Mouse (Mus musculus): Measurements from ENCODE around the gene D430019H16Rik. TPM values are rescaled to one million over a fixed set of nuclear protein-coding genes. Genes with fewer than 3 reads are reported as not detected.

The D430019H16Rik gene
- 1.4 and 1.7 TPM in 2 replicates for polyA plus RNA-seq (2015; fragmentation: Nextera tagmentation; extraction: Ambion mirVana)

DNA sequence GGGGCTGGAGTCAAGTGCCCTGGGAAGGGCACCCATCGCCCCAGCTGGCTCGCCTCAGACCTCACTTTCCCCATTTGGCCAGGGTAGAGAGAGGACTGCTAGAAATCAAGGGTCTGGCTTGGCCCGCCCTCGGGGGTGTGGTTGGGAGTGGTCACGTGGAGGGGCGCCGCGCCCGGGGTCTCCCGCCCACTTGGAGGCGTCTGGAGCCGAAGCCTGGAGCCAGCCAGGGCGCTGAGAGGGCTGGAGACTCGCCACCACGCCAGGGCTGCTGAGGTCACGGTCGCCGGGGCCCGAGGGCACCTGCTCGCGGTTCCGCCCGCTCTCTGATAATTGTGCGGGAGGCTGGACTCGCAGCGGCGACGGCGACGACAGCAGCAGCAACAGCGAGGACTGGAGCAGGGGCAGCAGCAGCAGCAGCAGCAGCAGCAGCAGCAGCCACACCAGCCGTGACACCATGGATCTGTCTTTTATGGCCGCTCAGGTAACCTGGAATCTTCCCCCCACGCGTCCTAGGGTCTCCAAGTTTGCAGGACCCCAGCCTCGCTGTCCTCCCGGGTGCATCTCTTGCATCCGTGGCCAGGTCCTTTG lies at the start of gene D430019H16Rik:
TSS of gene D430019H16Rik (plus strand) at position 187 of the 588 bp plus-strand sequence.
- peak within 1 kb of the TSS; percentile 70 for H3K4me3 ChIP-seq (replicated peaks)
- H3K4me2 ChIP-seq: peak within 1 kb of the TSS; percentile 96
- no peaks in the 10 kb centered on the region for H3K9me3 ChIP-seq (replicated peaks)
- H3K27me3 ChIP-seq: no peaks in the 10 kb centered on the region
- no peaks in the 10 kb centered on the region for H3K36me3 ChIP-seq
- peak; percentile 91 for ATAC-seq (replicated peaks; ENCODE audit: low FRiP score)
- peak within 1 kb of the TSS; percentile 37; the same call in 1 of the 2 replicates for H3K27ac ChIP-seq
- H3K4me1 ChIP-seq: peaks cover 35% of the 10 kb centered on the region
- under 1% methylated on average over 38 of the region's 38 CpGs for WGBS
- peak within 1 kb of the TSS; percentile 62 for H3K9ac ChIP-seq

- H3K9ac ChIP-seq: no peak overlapping the region
- H3K4me3 ChIP-seq (replicated peaks): no peak overlapping the region
- no peak for ATAC-seq (replicated peaks; ENCODE audit: low FRiP score)
- WGBS: 68% methylated on average over 6 of the region's 6 CpGs
- no peak overlapping the region for H3K27ac ChIP-seq
- no peak overlapping the region for H3K4me2 ChIP-seq
- H3K27me3 ChIP-seq: no peaks in the 10 kb centered on the region
- H3K4me1 ChIP-seq: no peaks in the 10 kb centered on the region
- no peaks in the 10 kb centered on the region for H3K36me3 ChIP-seq
- no peaks in the 10 kb centered on the region for H3K9me3 ChIP-seq (replicated peaks)
Measured at GRCm38 (mm10) chr12:105406008-105406407, 47.6 kb upstream of the D430019H16Rik start.

- no peak overlapping the region for H3K27ac ChIP-seq
- no peaks in the 10 kb centered on the region for H3K27me3 ChIP-seq
- H3K9ac ChIP-seq: no peak overlapping the region
- 87% methylated on average over 8 of the region's 8 CpGs for WGBS
- no peak overlapping the region for H3K4me3 ChIP-seq (replicated peaks)
- H3K9me3 ChIP-seq (replicated peaks): no peaks in the 10 kb centered on the region
- no peaks in the 10 kb centered on the region for H3K36me3 ChIP-seq
- no peaks in the 10 kb centered on the region for H3K4me1 ChIP-seq
- no peak overlapping the region for H3K4me2 ChIP-seq
- no peak for ATAC-seq (replicated peaks; ENCODE audit: low FRiP score)
Measured at GRCm38 (mm10) chr12:105413909-105414308, 39.7 kb upstream of the D430019H16Rik start.

- no peak overlapping the region for H3K27ac ChIP-seq
- WGBS: 26% methylated on average over 6 of the region's 6 CpGs
- no peaks in the 10 kb centered on the region for H3K4me1 ChIP-seq
- H3K4me2 ChIP-seq: no peak overlapping the region
- H3K9me3 ChIP-seq (replicated peaks): no peaks in the 10 kb centered on the region
- H3K27me3 ChIP-seq: no peaks in the 10 kb centered on the region
- ATAC-seq (replicated peaks; ENCODE audit: low FRiP score): peak; percentile 60; the same call in 1 of the 2 replicates
- H3K4me3 ChIP-seq (replicated peaks): no peak overlapping the region
- no peak overlapping the region for H3K9ac ChIP-seq
- no peaks in the 10 kb centered on the region for H3K36me3 ChIP-seq
Measured at GRCm38 (mm10) chr12:105420476-105420875, 33.2 kb upstream of the D430019H16Rik start.

- Histone ChIP-seq H3K27ac (no peak overlapping the region), H3K4me1 (no peaks in the 10 kb centered on the region), H3K4me3 (replicated peaks) (no peak overlapping the region), H3K9ac (no peak overlapping the region), H3K27me3 (no peaks in the 10 kb centered on the region), H3K9me3 (replicated peaks) (no peaks in the 10 kb centered on the region), H3K36me3 (no peaks in the 10 kb centered on the region), H3K4me2 (no peak overlapping the region)
- WGBS: 68% methylated on average over 7 of the region's 7 CpGs
- ATAC-seq (replicated peaks; ENCODE audit: low FRiP score): no peak
Measured at GRCm38 (mm10) chr12:105426541-105426940, 27.1 kb upstream of the D430019H16Rik start.

DNA sequence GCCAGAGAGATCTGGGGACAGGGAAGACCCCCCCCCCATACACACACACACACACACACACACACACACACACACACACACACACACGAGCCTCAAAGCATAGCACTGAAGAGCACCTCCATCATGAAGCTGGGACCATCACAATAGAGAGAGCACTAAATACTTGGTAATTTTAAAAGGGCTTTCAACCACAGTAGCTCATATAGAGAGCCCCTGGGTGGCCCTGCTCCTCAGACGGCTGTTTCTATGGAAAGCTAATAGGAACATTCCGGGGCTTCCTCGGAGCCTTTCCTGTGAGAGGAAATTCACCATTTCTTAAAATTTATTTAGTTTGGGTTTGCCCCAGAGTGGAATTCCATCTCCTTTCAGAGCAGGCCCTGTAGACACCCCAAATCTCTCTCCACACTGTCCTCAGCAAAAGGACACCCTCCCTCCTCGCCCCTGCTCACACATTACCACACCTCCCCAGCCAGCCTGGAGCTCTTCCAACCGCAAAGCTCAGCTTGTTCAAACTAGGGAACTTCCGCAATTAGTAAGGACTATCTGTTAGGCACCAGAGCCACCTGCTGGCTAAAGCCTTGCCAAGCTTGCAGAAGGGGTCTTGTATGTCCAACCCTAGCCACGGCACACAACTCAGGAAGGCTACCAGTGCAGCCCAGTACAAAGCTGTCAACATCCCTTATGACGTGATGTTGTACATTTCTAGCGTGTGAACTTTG lies 26.5 kb upstream of the D430019H16Rik start:
- WGBS: 27% methylated on average over 10 of the region's 10 CpGs
- H3K27me3 ChIP-seq: no peaks in the 10 kb centered on the region
- H3K27ac ChIP-seq: no peak overlapping the region
- H3K9ac ChIP-seq: no peak overlapping the region
- peak overlapping the region; percentile 48 for H3K4me2 ChIP-seq
- H3K36me3 ChIP-seq: no peaks in the 10 kb centered on the region
- H3K9me3 ChIP-seq (replicated peaks): no peaks in the 10 kb centered on the region
- H3K4me3 ChIP-seq (replicated peaks): no peak overlapping the region
- ATAC-seq (replicated peaks; ENCODE audit: low FRiP score): peak; percentile 73
- peaks cover under 1% of the 10 kb centered on the region; the same call in 1 of the 2 replicates for H3K4me1 ChIP-seq

- H3K4me2 ChIP-seq: no peak overlapping the region
- no peak overlapping the region for H3K4me3 ChIP-seq (replicated peaks)
- H3K36me3 ChIP-seq: no peaks in the 10 kb centered on the region
- WGBS: 59% methylated on average over 3 of the region's 3 CpGs
- peaks cover 5% of the 10 kb centered on the region; the same call in 1 of the 2 replicates for H3K4me1 ChIP-seq
- H3K9me3 ChIP-seq (replicated peaks): no peaks in the 10 kb centered on the region
- H3K27me3 ChIP-seq: no peaks in the 10 kb centered on the region
- H3K27ac ChIP-seq: no peak overlapping the region
- no peak for ATAC-seq (replicated peaks; ENCODE audit: low FRiP score)
- H3K9ac ChIP-seq: no peak overlapping the region
Measured at GRCm38 (mm10) chr12:105431872-105432271, 21.8 kb upstream of the D430019H16Rik start.

GRCm38 (mm10) chr12:105432807-105433206 lies 20.8 kb upstream of the D430019H16Rik start:
- H3K9ac ChIP-seq: no peak overlapping the region
- no peak overlapping the region for H3K4me3 ChIP-seq (replicated peaks)
- H3K4me2 ChIP-seq: no peak overlapping the region
- H3K9me3 ChIP-seq (replicated peaks): no peaks in the 10 kb centered on the region
- WGBS: 35% methylated on average over 3 of the region's 3 CpGs
- no peak overlapping the region for H3K27ac ChIP-seq
- ATAC-seq (replicated peaks; ENCODE audit: low FRiP score): 0 out of 2 replicates have a peak, but pooled peaks have one; percentile 31
- H3K27me3 ChIP-seq: no peaks in the 10 kb centered on the region
- H3K4me1 ChIP-seq: peaks cover 5% of the 10 kb centered on the region; the same call in 1 of the 2 replicates
- no peaks in the 10 kb centered on the region for H3K36me3 ChIP-seq

DNA sequence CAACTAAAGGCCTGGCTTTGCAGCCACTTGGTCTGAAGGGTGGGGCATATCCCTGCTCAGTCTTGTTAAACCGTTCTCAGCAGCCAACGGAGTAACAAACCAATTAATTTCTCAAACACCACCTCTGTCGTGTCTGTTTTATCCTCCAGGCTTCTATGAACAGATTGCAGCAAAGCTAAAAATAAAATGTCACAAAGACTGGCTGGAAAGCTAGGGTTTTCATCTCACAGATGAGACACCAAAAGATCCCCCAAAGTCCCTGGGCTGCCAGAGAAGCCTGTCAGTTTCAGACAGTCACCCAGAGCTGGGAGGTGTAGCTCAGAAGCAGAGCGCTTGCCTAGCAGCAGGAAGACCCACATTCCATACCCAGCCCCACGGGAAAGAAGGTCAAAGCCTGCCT lies 15.4 kb upstream of the D430019H16Rik start:
- no peaks in the 10 kb centered on the region for H3K9me3 ChIP-seq (replicated peaks)
- H3K27me3 ChIP-seq: no peaks in the 10 kb centered on the region
- H3K36me3 ChIP-seq: no peaks in the 10 kb centered on the region
- H3K27ac ChIP-seq: no peak overlapping the region
- no peak for ATAC-seq (replicated peaks; ENCODE audit: low FRiP score)
- H3K4me2 ChIP-seq: no peak overlapping the region
- no peaks in the 10 kb centered on the region for H3K4me1 ChIP-seq
- no peak overlapping the region for H3K9ac ChIP-seq
- no peak overlapping the region for H3K4me3 ChIP-seq (replicated peaks)
- WGBS: 50% methylated on average over 5 of the region's 5 CpGs

GRCm38 (mm10) chr12:105439976-105440375 lies 13.7 kb upstream of the D430019H16Rik start:
- Histone ChIP-seq H3K4me3 (replicated peaks) (no peak overlapping the region), H3K27ac (no peak overlapping the region), H3K27me3 (no peaks in the 10 kb centered on the region), H3K36me3 (no peaks in the 10 kb centered on the region), H3K4me1 (no peaks in the 10 kb centered on the region), H3K9ac (no peak overlapping the region), H3K9me3 (replicated peaks) (no peaks in the 10 kb centered on the region), H3K4me2 (no peak overlapping the region)
- WGBS: 71% methylated on average over 6 of the region's 6 CpGs
- no peak for ATAC-seq (replicated peaks; ENCODE audit: low FRiP score)

DNA sequence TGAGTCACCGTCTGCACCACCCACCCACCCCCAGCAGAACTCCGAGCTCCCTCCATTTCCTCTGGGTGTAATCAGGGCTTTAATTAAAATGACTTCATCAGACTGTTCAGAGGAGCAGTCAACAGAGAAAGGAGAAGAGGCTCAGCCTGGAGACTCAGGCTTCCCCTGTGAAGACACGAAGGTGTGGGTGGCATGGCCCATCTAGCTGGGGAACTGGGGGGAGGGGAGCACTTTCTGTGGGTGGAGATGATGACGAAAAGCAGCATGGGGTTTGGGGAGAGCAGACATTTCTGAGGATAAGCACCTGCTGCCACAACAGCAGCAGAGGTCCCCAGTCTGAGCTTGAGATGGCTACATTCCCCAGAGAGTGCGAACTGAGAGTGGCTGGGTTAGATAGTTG lies 10.1 kb upstream of the D430019H16Rik start:
- H3K4me2 ChIP-seq: no peak overlapping the region
- no peaks in the 10 kb centered on the region for H3K9me3 ChIP-seq (replicated peaks)
- no peak overlapping the region for H3K4me3 ChIP-seq (replicated peaks)
- H3K9ac ChIP-seq: no peak overlapping the region
- H3K36me3 ChIP-seq: no peaks in the 10 kb centered on the region
- no peaks in the 10 kb centered on the region for H3K4me1 ChIP-seq
- H3K27ac ChIP-seq: no peak overlapping the region
- no peak for ATAC-seq (replicated peaks; ENCODE audit: low FRiP score)
- no peaks in the 10 kb centered on the region for H3K27me3 ChIP-seq
- WGBS: 52% methylated on average over 5 of the region's 5 CpGs

DNA sequence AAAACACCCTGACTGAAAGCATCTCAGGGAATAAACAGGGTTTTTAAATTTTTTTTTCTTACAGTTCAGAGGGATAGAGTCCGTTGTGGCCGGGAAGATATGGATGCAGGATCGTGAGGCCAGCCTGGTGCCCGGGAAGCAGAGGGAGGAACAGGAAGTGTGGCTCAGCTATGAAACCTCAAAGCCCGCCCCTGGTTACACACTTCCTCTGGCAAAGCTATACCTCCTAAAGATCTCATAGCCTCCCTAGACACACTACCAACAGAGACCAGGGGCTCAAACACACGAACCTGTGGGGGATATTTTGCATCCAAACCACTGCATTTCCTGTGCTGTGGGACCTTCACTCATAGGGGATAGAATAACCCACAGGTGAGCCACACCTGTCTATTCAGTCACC lies 7.9 kb upstream of the D430019H16Rik start:
- no peaks in the 10 kb centered on the region for H3K36me3 ChIP-seq
- H3K27ac ChIP-seq: no peak overlapping the region
- H3K27me3 ChIP-seq: no peaks in the 10 kb centered on the region
- no peaks in the 10 kb centered on the region for H3K4me1 ChIP-seq
- no peak overlapping the region for H3K4me2 ChIP-seq
- no peak for ATAC-seq (replicated peaks; ENCODE audit: low FRiP score)
- H3K9me3 ChIP-seq (replicated peaks): no peaks in the 10 kb centered on the region
- 77% methylated on average over 6 of the region's 6 CpGs for WGBS
- no peak overlapping the region for H3K4me3 ChIP-seq (replicated peaks)
- H3K9ac ChIP-seq: no peak overlapping the region

Measured in kidney, embryonic 15.5 days (tissue).